Mouse (Mus musculus): ENCODE results near the gene Comt.

Comt gene

GRCm38 (mm10) chr16:18411026-18411649 lies 15.5 kb downstream of the Comt start:
- no peak for DNase-seq (ENCODE audit: low spot score in 2 of 2)

GRCm38 (mm10) chr16:18410418-18410817 lies 16.2 kb downstream of the Comt start:
- no peak for DNase-seq (ENCODE audit: low spot score in 2 of 2)

- DNase-seq (ENCODE audit: low spot score in 2 of 2) = no peak
Observed at GRCm38 (mm10) chr16:18409776-18410175, 16.9 kb downstream of the Comt start.

GRCm38 (mm10) chr16:18407912-18408311 lies 18.7 kb downstream of the Comt start:
- no peak for DNase-seq (ENCODE audit: low spot score in 2 of 2)

- peak in 1 of 2 experiments; percentile 53 for DNase-seq (ENCODE audit: low spot score in 2 of 2)
Observed at GRCm38 (mm10) chr16:18406293-18406692, 20.4 kb downstream of the Comt start.

- no peak for DNase-seq (ENCODE audit: low spot score in 2 of 2)
Observed at GRCm38 (mm10) chr16:18405876-18406275, 20.8 kb downstream of the Comt start.

GRCm38 (mm10) chr16:18405091-18405854 lies 21.4 kb downstream of the Comt start:
- no peak for DNase-seq (ENCODE audit: low spot score in 2 of 2)

- no peak for DNase-seq (ENCODE audit: low spot score in 2 of 2)
Observed at GRCm38 (mm10) chr16:18403285-18403684, 23.4 kb downstream of the Comt start.

DNA sequence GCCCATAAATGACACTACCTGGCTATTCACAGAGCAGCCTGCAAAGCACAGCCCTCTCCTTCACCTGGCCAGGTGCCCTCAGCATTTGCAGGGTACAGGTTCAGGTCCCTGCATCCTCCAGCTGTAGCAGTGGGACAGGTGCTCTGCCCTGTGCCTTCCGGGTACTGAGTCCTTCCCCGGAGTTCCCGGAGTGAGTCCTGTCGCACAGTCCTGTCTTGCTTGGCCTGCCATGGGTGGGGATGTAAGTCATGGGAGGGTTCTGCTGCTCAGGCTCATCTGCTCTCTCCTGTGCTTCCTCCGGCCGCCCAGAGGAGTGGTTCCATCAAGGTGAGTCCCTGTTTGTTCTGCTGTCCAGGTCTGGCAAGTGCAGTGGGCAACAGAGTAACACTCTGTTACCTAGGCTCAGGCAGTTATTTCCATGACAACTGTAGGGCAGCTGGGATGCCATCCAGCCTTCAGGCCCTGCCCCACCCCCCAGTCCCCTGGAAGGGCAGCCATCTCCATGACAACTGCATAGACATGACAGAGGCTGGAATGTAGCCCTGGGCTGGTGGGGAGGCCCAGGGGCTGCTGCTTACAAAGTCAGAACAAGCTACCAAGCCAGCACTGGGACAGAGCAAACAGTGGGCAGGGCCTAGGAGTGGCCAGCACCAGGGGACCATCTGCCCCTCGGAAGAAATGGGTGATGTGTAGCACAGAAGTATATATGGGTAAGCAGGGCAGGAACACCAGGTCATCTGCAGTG lies 26.0 kb downstream of the Comt start:
- DNase-seq (ENCODE audit: low spot score in 2 of 2) = no peak

- DNase-seq (ENCODE audit: low spot score in 2 of 2) = no peak
Observed at GRCm38 (mm10) chr16:18400028-18400427, 26.6 kb downstream of the Comt start.

GRCm38 (mm10) chr16:18396791-18397621 lies 29.6 kb downstream of the Comt start:
- DNase-seq (ENCODE audit: low spot score in 2 of 2) = no peak

DNA sequence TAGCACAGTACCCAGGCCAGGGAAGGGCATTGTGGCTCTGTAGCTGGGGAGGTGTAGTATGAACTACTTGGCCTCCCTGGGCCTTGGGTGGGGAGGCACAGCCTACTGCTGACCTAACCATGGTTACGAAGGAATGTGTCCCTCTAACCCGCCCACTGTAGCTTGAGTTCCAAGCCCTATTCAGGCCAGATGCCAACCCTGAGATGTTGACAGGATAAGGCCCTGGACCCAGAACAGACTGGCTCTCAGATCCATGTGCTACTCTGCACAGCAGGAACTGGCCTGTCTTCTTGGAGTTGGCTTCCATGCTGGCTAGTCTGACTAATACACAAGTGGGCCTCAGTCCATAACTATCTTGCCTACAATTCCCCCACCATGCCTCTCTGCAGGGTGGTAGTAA lies 30.5 kb downstream of the Comt start:
- no peak for DNase-seq (ENCODE audit: low spot score in 2 of 2)

GRCm38 (mm10) chr16:18395620-18396036 lies 31.0 kb downstream of the Comt start:
- no peak for DNase-seq (ENCODE audit: low spot score in 2 of 2)

GRCm38 (mm10) chr16:18394777-18395619 lies 31.7 kb downstream of the Comt start:
- no peak for DNase-seq (ENCODE audit: low spot score in 2 of 2)

GRCm38 (mm10) chr16:18394056-18394455 lies 32.6 kb downstream of the Comt start:
- no peak for DNase-seq (ENCODE audit: low spot score in 2 of 2)

DNA sequence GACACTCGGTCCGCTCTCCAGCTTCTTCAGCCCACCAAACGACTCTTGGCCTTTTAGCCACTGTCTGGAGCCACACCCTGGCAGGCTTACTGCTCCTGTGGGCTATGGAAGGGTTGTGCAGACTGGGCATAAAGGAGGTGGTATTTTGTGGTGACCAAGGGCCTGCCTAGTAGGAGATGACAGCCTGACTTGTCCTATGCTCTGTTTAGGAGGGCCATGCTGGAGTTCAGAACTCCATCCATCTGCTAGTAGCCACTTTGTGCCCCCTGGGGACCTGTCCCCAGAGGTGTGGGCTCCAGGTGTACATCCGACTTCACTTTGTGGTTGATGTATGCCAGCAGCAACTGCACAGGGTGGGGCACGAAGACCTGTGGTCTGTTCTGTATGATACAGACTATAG lies 33.1 kb downstream of the Comt start:
- DNase-seq (ENCODE audit: low spot score in 2 of 2) = no peak

DNA sequence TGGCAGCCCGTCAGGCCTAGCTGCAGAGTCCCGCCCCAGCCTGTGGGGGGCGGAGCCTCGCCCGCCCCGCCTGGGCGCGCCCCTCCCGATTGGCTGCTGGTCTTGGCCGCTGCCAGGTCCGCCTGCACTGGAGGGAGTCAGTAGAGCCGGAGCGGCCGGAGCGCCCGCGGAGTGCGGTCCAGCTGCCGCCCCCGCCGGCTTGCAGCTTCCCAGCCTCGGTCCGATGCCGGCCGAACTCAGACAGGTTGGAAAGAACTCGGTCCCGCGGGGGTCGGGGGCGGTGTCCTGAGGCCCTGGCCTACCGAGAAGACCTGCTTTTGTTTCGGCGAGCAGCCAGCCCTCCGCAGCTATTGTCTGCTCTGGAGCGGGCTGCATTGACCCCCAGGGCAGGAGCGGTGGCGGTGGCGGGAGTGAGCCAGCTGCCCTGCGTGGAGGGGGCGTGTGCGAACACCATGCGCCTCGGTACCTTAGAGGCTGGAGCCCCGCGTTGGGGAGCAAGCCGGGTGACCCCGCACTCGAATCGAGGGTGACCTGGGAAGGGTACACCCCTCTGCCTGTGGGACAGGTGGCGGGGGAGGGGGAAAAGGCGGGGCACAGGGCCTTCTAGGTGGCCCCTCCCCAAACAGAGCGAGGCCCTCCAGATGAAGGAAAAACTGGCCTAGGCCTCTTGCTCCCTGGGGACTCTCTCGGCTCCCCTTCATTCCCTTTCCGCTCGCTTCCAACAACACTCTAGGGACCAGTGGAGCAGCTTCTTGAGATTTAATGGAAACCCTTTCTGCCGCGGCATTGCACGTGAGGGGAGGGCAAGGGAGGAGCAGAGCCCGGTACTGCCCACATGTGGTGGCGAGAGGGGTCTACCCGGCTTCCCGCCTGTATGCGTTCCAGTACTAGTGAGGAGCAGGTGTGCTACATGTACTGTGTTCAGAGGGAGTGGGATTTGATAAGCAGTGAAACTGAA lies 33.9 kb downstream of the Comt start:
- DNase-seq (ENCODE audit: low spot score in 2 of 2) = peak; percentile 84

DNA sequence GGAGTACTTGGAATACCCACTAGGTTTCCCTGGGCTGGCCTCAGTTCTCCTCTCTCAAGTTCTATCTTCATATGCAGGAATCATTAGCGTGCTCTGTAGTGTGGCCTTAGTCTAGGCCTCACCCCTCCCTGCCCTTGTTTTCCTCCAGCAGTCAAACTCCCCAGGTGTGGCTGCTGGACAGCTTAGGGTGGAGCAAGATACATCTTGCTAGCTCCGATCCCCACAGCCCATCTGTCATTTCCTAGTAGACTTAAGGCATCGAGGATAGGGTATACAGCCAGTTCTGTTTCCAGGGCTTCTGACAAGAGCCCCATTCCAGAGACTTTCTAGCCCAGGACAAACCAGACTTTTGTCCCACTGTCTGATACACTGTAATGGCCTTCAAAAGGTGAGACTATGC lies 34.9 kb downstream of the Comt start:
- DNase-seq (ENCODE audit: low spot score in 2 of 2) = no peak

GRCm38 (mm10) chr16:18391127-18391526 lies 35.5 kb downstream of the Comt start:
- no peak for DNase-seq (ENCODE audit: low spot score in 2 of 2)

DNA sequence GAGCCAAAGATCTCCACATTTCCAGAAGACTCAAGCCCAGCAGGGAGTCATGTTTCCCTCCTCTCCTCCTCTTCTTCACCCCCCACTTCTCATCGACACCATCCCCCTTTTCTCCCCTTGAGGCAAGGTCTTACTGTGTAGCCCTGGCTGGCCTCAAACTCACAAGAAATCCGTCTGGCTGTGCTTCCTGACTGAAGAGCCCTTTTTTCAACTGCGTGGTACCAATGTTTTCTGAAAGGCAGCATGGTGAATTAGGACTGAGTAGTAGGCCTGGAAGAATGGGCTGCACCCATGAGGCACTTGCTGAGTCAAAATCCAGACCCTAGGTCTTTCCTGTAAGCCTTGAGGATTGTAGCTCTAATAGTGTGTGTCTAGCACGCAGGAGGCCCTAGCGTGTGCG lies 36.3 kb downstream of the Comt start:
- no peak for DNase-seq (ENCODE audit: low spot score in 2 of 2)

Data from spleen, postnatal 14 days (tissue).